Mouse (Mus musculus) CH12.LX (cell line): Measurements from ENCODE around the gene Hspbp1.
A peak's percentile ranks its signal among the peaks of the same experiment; 100 is the strongest.

ENCODE experiments used
- CHD1 ChIP-seq: IDR thresholded peaks from 2 replicates; pipeline ENCODE4 v1.6.1; 2012; ENCODE audit warnings: low read depth, low read length, improper control_type of control experiment, inconsistent platforms
- CTCF ChIP-seq, 2 experiments: IDR thresholded peaks in 1 of 2; conservative IDR thresholded peaks in 1 of 2; 2 replicates each; pipeline ENCODE4 v1.5.1; 2011 to 2012; ENCODE audit warnings: low read depth in 2 of 2, low read length in 2 of 2, improper control_type of control experiment in 1 of 2, inconsistent platforms in 1 of 2, mild to moderate bottlenecking in 1 of 2, moderate library complexity in 1 of 2
- ELF1 ChIP-seq: IDR thresholded peaks from 2 replicates; pipeline ENCODE4 v1.6.1; 2014; ENCODE audit warnings: low read depth, mild to moderate bottlenecking, inconsistent platforms, low read length, improper control_type of control experiment
- EP300 ChIP-seq: IDR thresholded peaks from 2 replicates; pipeline ENCODE4 v1.6.1; 2011; ENCODE audit warnings: low read length, improper control_type of control experiment
- ETS1 ChIP-seq: conservative IDR thresholded peaks from 2 replicates; pipeline ENCODE4 v1.6.1; 2012; ENCODE audit warnings: low read depth, mild to moderate bottlenecking, inconsistent platforms, low read length, improper control_type of control experiment, moderate library complexity
- GABPA ChIP-seq: IDR thresholded peaks from 2 replicates; pipeline ENCODE4 v1.6.1; 2012; ENCODE audit warnings: low read depth, low read length, improper control_type of control experiment, inconsistent platforms; ENCODE audit not compliant: insufficient replicate concordance
- MAX ChIP-seq: IDR thresholded peaks from 2 replicates; pipeline ENCODE4 v1.6.1; 2011; ENCODE audit warnings: low read length, improper control_type of control experiment
- MXI1 ChIP-seq: IDR thresholded peaks from 2 replicates; pipeline ENCODE4 v1.6.1; 2011; ENCODE audit warnings: mild to moderate bottlenecking, low read depth, low read length, improper control_type of control experiment
- POLR2A ChIP-seq: IDR thresholded peaks from 2 replicates; pipeline ENCODE4 v1.6.1; 2011; ENCODE audit warnings: low read depth, mild to moderate bottlenecking, improper control_type of control experiment, low read length
- SIN3A ChIP-seq: IDR thresholded peaks from 2 replicates; pipeline ENCODE4 v1.6.1; 2012; ENCODE audit warnings: low read length, improper control_type of control experiment, inconsistent platforms
- SMC3 ChIP-seq: IDR thresholded peaks from 2 replicates; pipeline ENCODE4 v1.6.1; 2011; ENCODE audit warnings: low read depth, low read length, improper control_type of control experiment
- TCF12 ChIP-seq: IDR thresholded peaks from 2 replicates; pipeline ENCODE4 v1.6.1; 2014; ENCODE audit warnings: low read depth, mild to moderate bottlenecking, inconsistent platforms, low read length, improper control_type of control experiment
- USF1 ChIP-seq: IDR thresholded peaks from 2 replicates; pipeline ENCODE4 v1.6.1; 2014; ENCODE audit warnings: low read depth, mild to moderate bottlenecking, inconsistent platforms, low read length, improper control_type of control experiment

GRCm38 (mm10) chr7:4641155-4641554 lies 43.7 kb downstream of the Hspbp1 start:
- TF ChIP-seq GABPA (no peak), CTCF (conservative IDR thresholded peaks at IDR 0.05 in 1 of 2, IDR thresholded peaks at IDR 0.05 in 1 of 2; ENCODE audit: low read depth in 2 of 2, low read length in 2 of 2) (peak in 1 of 2 experiments; percentile 39; a peak in 2 of 4 replicates), USF1 (no peak), SMC3 (peak; percentile 20; the same call in 1 of the 2 replicates), CHD1 (no peak), SIN3A (no peak), TCF12 (no peak), ETS1 (no peak), POLR2A (no peak), ELF1 (no peak), MAX (no peak), MXI1 (no peak), EP300 (no peak)
